Mouse (Mus musculus) limb, embryonic 14.5 days (tissue): ENCODE data around the gene Cpeb4. TPM values are rescaled to one million over a fixed set of nuclear protein-coding genes. Genes with fewer than 3 reads are reported as not detected.

Experiments
- ATAC-seq: fragments of 200-750 bp; cut with Nextera tagmentation; 2 replicates; pipeline ENCODE4 v1.8.0; 2017; ENCODE audit warnings: low read depth, moderate number of reproducible peaks, moderate TSS enrichment; ENCODE audit not compliant: low FRiP score
- DNase-seq: peaks from one replicate; pipeline ENCODE4 v3.0.0-alpha.2; 2015; ENCODE audit warnings: low spot score
- H3K27ac ChIP-seq: fragments of 300-500 bp; sonication (generic); replicated peaks from 2 replicates; pipeline ENCODE4 v1.5.1; 2014; ENCODE audit warnings: low read depth, mild to moderate bottlenecking, low read length, moderate library complexity, mixed read lengths
- H3K27me3 ChIP-seq: fragments of 300-500 bp; sonication (generic); 2 replicates; pipeline ENCODE4 v1.6.1; 2014; ENCODE audit warnings: low read length, mixed read lengths; ENCODE audit not compliant: control insufficient read depth, insufficient read depth
- H3K36me3 ChIP-seq: fragments of 300-500 bp; sonication (generic); 2 replicates; pipeline ENCODE4 v1.6.1; 2014; ENCODE audit warnings: mild to moderate bottlenecking, low read length, moderate library complexity, mixed read lengths; ENCODE audit not compliant: control insufficient read depth, insufficient read depth
- H3K4me1 ChIP-seq: fragments of 300-500 bp; sonication (generic); 2 replicates; pipeline ENCODE4 v1.6.1; 2014; ENCODE audit warnings: antibody characterized with exemption, low read length, mixed read lengths; ENCODE audit not compliant: control insufficient read depth, insufficient read depth
- H3K4me2 ChIP-seq: fragments of 300-500 bp; sonication (generic); replicated peaks from 2 replicates; pipeline ENCODE4 v1.6.1; 2014; ENCODE audit warnings: low read depth, mild to moderate bottlenecking, low read length, moderate library complexity; ENCODE audit not compliant: severe bottlenecking
- H3K4me3 ChIP-seq: fragments of 300-500 bp; sonication (generic); replicated peaks from 2 replicates; pipeline ENCODE4 v1.5.1; 2014; ENCODE audit warnings: low read length
- H3K9ac ChIP-seq: fragments of 300-500 bp; sonication (generic); 2 replicates; pipeline ENCODE4 v1.6.1; 2014; ENCODE audit warnings: mild to moderate bottlenecking, low read depth, low read length, moderate library complexity; ENCODE audit not compliant: severe bottlenecking
- H3K9me3 ChIP-seq: fragments of 300-500 bp; sonication (generic); 2 replicates; pipeline ENCODE4 v1.6.1; 2016; ENCODE audit warnings: low read length; ENCODE audit not compliant: control insufficient read depth
- POLR2A ChIP-seq: fragments of 200-500 bp; IDR thresholded peaks from 2 replicates; pipeline ENCODE4 v1.8.0; 2012; ENCODE audit warnings: inconsistent platforms, mild to moderate bottlenecking, moderate library complexity, borderline replicate concordance; ENCODE audit not compliant: insufficient read depth, insufficient read length; ENCODE audit errors: extremely low read depth
- WGBS: fragments of 180-500 bp; shearing (Covaris S2); extraction: QIAGEN DNeasy Blood & Tissue Kit; methylation state at CpG from one replicate; pipeline ENCODE4 v1.1.7; 2014; 5-methylcytosine and 5-hydroxymethylcytosine counted together
- polyA plus RNA-seq, 2 experiments: library from polyadenylated mRNA; depleted of rRNA in 1 of 2; stranded (reverse) in 1 of 2; unstranded in 1 of 2; fragments of >200 nt; fragmentation: Nextera tagmentation in 1 of 2; extraction: Ambion mirVana in 1 of 2; gene quantifications; 2 replicates each; pipeline versions ENCODE4 v1.2.1 to v1.2.3; 2012 to 2014

Cpeb4 gene
- polyA plus RNA-seq, 2 experiments, result 4.9 to 6.5 TPM

- no peak for ATAC-seq
- Histone ChIP-seq H3K36me3 (0 out of 2 replicates have a peak, but pooled peaks cover 7% of the 10 kb centered on the region), H3K4me2 (no peak overlapping the region), H3K27me3 (no peaks in the 10 kb centered on the region), H3K9me3 (no peaks in the 10 kb centered on the region), H3K4me1 (no peaks in the 10 kb centered on the region), H3K27ac (no peak overlapping the region), H3K9ac (no peak overlapping the region), H3K4me3 (no peak overlapping the region)
- no peak for TF ChIP-seq POLR2A
- WGBS, result 86% methylated on average over 10 of the region's 10 CpGs
- no peak for DNase-seq
Observed at GRCm38 (mm10) chr11:31936910-31937525, 65.0 kb downstream of the Cpeb4 start.

DNA sequence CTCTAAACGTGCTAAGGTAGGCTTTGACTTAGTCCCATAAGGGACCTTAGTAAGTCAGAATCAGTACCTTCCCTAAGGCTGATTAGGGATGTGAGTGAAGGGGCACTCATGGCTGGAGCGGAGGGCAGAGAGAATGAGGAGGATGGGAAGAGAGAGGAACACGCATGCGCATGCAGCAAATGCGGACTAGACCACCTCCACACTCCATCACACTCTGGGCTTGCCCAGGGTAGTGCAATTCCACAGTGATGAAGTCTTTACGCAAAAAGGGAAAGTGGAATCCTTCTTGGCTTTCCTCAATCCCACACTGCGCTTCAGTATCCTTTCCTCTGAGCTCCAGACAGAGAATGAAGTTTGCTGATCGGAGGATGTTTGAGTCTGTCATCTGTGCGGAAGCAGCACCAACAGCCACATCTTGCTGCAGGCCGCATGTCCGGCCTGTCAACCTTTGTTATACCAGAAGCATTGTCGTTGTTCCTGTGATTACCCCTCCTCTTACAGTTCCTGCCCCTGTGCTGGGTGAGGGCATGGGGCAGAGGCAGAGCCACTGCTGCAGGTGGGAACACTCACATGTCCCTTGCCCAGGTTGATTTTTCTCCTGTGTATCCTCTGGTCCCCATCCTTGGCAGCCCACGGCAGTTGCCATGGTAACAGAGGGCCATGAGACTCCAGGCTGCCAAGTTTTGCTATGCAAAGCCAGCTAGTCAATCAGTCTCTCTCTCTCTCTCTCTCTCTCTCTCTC, 69.1 kb downstream of the Cpeb4 start:
- no peaks in the 10 kb centered on the region for H3K4me1 ChIP-seq
- ATAC-seq (no peak), DNase-seq (no peak)
- no peak overlapping the region for H3K4me3 ChIP-seq
- no peak overlapping the region for H3K4me2 ChIP-seq
- H3K27ac ChIP-seq, result no peak overlapping the region
- no peak for TF ChIP-seq POLR2A
- 79% methylated on average over 13 of the region's 13 CpGs for WGBS
- no peak overlapping the region for H3K9ac ChIP-seq
- H3K27me3 ChIP-seq, result no peaks in the 10 kb centered on the region
- H3K9me3 ChIP-seq, result no peaks in the 10 kb centered on the region
- no peaks in the 10 kb centered on the region for H3K36me3 ChIP-seq

GRCm38 (mm10) chr11:31941640-31942638, 69.9 kb downstream of the Cpeb4 start:
- WGBS, result 72% methylated on average over 4 of the region's 4 CpGs
- Histone ChIP-seq H3K4me2 (no peak overlapping the region), H3K36me3 (no peaks in the 10 kb centered on the region), H3K27ac (no peak overlapping the region), H3K4me1 (no peaks in the 10 kb centered on the region), H3K9ac (no peak overlapping the region), H3K9me3 (no peaks in the 10 kb centered on the region), H3K4me3 (no peak overlapping the region), H3K27me3 (no peaks in the 10 kb centered on the region)
- ATAC-seq (no peak), DNase-seq (no peak)
- TF ChIP-seq POLR2A, result no peak

DNA sequence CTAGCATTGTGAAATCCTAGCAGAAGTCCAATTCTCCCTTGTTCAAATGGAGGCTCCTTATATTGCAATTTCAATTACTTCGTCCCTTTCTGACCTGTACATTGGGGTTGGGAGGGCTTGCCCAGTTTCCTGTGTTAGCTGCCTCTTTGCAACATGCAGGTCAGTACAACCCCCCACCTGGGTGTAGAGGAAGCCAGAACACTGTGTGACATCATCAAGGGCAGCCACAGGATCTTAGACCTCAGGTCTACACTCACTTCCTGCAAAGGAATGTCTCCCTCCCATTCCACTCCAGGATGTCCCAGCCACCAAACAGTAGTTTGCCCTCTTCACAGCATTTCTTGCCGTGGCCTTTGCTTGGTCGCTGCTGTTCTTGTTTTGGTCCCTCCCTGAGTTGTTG, 73.5 kb downstream of the Cpeb4 start:
- DNase-seq (no peak), ATAC-seq (no peak)
- TF ChIP-seq POLR2A, result no peak
- Histone ChIP-seq H3K9ac (no peak overlapping the region), H3K27ac (no peak overlapping the region), H3K4me2 (no peak overlapping the region), H3K9me3 (no peaks in the 10 kb centered on the region), H3K4me3 (no peak overlapping the region), H3K27me3 (no peaks in the 10 kb centered on the region), H3K36me3 (no peaks in the 10 kb centered on the region), H3K4me1 (no peaks in the 10 kb centered on the region)
- 82% methylated on average over 3 of the region's 3 CpGs for WGBS
